Mouse (Mus musculus) testis, adult 2 months (tissue): ENCODE results near the gene 2210408I21Rik. TPM values are rescaled to one million over a fixed set of nuclear protein-coding genes. Genes with fewer than 3 reads are reported as not detected.
"Not testable (repeated sequence)": the region's sequence is repeated elsewhere in the genome, so short reads cannot be mapped to it uniquely, and the experiment has no call there.

ENCODE experiments used
- H3K27ac ChIP-seq: fragments of 200-500 bp; 2 replicates; pipeline ENCODE4 v1.5.1; 2012; ENCODE audit warnings: low read depth, low read length; ENCODE audit not compliant: control insufficient read depth, insufficient read depth
- H3K27me3 ChIP-seq: fragments of 200-500 bp; 2 replicates; pipeline ENCODE4 v1.6.1; 2012; ENCODE audit warnings: mild to moderate bottlenecking, low read length, moderate library complexity; ENCODE audit not compliant: control insufficient read depth, insufficient read depth
- H3K36me3 ChIP-seq: fragments of 200-500 bp; 2 replicates; pipeline ENCODE4 v1.6.1; 2012; ENCODE audit warnings: mild to moderate bottlenecking, low read length; ENCODE audit not compliant: control insufficient read depth, insufficient read depth
- H3K4me1 ChIP-seq: fragments of 200-500 bp; 2 replicates; pipeline ENCODE4 v1.6.1; 2012; ENCODE audit warnings: low read length; ENCODE audit not compliant: control insufficient read depth, insufficient read depth
- H3K4me3 ChIP-seq: fragments of 200-500 bp; 2 replicates; pipeline ENCODE4 v1.5.1; 2012; ENCODE audit warnings: low read depth, mild to moderate bottlenecking, low read length, moderate library complexity, mixed read lengths; ENCODE audit not compliant: control insufficient read depth
- CTCF ChIP-seq: fragments of 200-500 bp; IDR thresholded peaks from 2 replicates; pipeline ENCODE4 v1.5.1; 2012; ENCODE audit warnings: low read depth, mild to moderate bottlenecking, inconsistent platforms, low read length, moderate library complexity; ENCODE audit not compliant: control insufficient read depth, insufficient read depth, insufficient replicate concordance
- POLR2A ChIP-seq: fragments of 200-500 bp; IDR thresholded peaks from 2 replicates; pipeline ENCODE4 v1.6.1; 2012; ENCODE audit warnings: low read depth, mild to moderate bottlenecking, inconsistent platforms, low read length, moderate library complexity; ENCODE audit not compliant: control insufficient read depth
- polyA plus RNA-seq: library from polyadenylated mRNA; depleted of rRNA; stranded (reverse); fragments of >200 nt; gene quantifications from 2 replicates; pipeline ENCODE4 v1.2.3, GENCODE M21; 2012; rRNA removed

2210408I21Rik gene
- polyA plus RNA-seq = 6.7 and 8.8 TPM in 2 replicates

- Histone ChIP-seq H3K36me3 (no peaks in the 10 kb centered on the region), H3K27ac (peak within 1 kb of the TSS; percentile 89), H3K27me3 (no peaks in the 10 kb centered on the region), H3K4me3 (peak within 1 kb of the TSS; percentile 99), H3K4me1 (no peaks in the 10 kb centered on the region)
- TF ChIP-seq POLR2A (peak; percentile 91), CTCF (no peak)
These were observed at the start of gene 2210408I21Rik, which contains the start of gene Slf1 for GRCm38 (mm10) chr13:77134931-77135620. TSS of gene 2210408I21Rik (plus strand) at chr13:77135540. TSS of gene Slf1 (minus strand) at chr13:77135473.

- not testable (repeated sequence) for H3K36me3 ChIP-seq, H3K4me3 ChIP-seq, H3K27me3 ChIP-seq, H3K4me1 ChIP-seq, H3K27ac ChIP-seq
These were observed 42.5 kb upstream of the 2210408I21Rik start for GRCm38 (mm10) chr13:77092876-77093275.

GRCm38 (mm10) chr13:77107734-77108133 lies 27.6 kb upstream of the 2210408I21Rik start:
- TF ChIP-seq POLR2A = no peak
- Histone ChIP-seq H3K36me3 (no peaks in the 10 kb centered on the region; the same call in 1 of the 2 replicates), H3K4me3 (no peak overlapping the region), H3K27me3 (no peaks in the 10 kb centered on the region), H3K27ac (no peak overlapping the region), H3K4me1 (no peaks in the 10 kb centered on the region)

DNA sequence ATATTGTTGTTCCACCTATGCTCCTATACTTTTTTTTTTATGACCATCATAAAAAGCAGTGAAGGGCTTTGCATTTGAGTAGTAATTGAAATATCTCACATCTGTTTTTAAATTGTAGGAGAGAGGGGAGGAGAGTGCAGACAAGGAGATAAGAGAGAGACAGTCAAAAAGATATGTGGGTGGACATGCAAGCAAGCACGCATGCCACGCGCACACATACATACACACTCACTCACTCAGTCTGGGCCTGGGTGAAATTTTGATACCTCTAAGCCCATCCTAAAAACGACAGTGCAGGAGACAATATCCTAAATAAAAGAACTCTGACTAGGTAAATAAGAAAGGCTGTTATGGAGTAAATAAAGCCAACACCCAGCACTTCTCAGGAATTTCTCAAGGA lies 16.6 kb upstream of the 2210408I21Rik start:
- no peaks in the 10 kb centered on the region for H3K27me3 ChIP-seq
- no peak for TF ChIP-seq CTCF
- TF ChIP-seq POLR2A = no peak
- H3K27ac ChIP-seq = no peak overlapping the region
- H3K4me1 ChIP-seq = no peaks in the 10 kb centered on the region
- H3K4me3 ChIP-seq = no peak overlapping the region
- no peaks in the 10 kb centered on the region for H3K36me3 ChIP-seq

GRCm38 (mm10) chr13:77125159-77125558 lies 10.2 kb upstream of the 2210408I21Rik start:
- no peaks in the 10 kb centered on the region for H3K27me3 ChIP-seq
- no peak overlapping the region for H3K4me3 ChIP-seq
- no peaks in the 10 kb centered on the region for H3K36me3 ChIP-seq
- no peak overlapping the region for H3K27ac ChIP-seq
- no peaks in the 10 kb centered on the region for H3K4me1 ChIP-seq
- TF ChIP-seq POLR2A (no peak), CTCF (no peak)

DNA sequence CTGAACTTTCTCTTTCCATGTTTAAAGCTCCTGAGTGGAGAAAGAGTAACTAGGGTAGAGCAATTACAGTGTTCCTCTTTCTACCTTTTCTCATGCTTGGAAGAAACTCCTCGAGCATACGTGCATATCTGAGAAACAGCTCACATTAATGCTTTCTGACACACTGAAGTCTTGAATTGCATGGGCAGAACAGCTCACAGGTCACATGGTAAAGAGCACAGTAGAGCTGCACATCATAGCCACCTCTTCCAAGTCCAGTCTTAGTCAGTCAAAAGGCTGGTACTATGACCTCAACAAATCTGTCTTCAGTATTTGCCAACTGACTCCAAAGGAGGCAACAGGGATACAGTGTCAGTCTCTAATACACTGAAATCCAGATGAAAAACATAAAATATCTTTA lies 7.1 kb upstream of the 2210408I21Rik start:
- TF ChIP-seq POLR2A = no peak
- TF ChIP-seq CTCF = no peak
- H3K4me3 ChIP-seq = no peak overlapping the region

GRCm38 (mm10) chr13:77131132-77131531 lies 4.2 kb upstream of the 2210408I21Rik start:
- H3K36me3 ChIP-seq = no peaks in the 10 kb centered on the region
- no peaks in the 10 kb centered on the region for H3K4me1 ChIP-seq
- TF ChIP-seq CTCF (no peak), POLR2A (no peak)
- no peak overlapping the region for H3K4me3 ChIP-seq
- H3K27me3 ChIP-seq = no peaks in the 10 kb centered on the region
- H3K27ac ChIP-seq = no peak overlapping the region

More for the DNA sequence above, 7.1 kb upstream of the 2210408I21Rik start:
- Histone ChIP-seq H3K27me3 (no peaks in the 10 kb centered on the region), H3K27ac (no peak overlapping the region), H3K4me1 (no peaks in the 10 kb centered on the region), H3K36me3 (no peaks in the 10 kb centered on the region)

DNA sequence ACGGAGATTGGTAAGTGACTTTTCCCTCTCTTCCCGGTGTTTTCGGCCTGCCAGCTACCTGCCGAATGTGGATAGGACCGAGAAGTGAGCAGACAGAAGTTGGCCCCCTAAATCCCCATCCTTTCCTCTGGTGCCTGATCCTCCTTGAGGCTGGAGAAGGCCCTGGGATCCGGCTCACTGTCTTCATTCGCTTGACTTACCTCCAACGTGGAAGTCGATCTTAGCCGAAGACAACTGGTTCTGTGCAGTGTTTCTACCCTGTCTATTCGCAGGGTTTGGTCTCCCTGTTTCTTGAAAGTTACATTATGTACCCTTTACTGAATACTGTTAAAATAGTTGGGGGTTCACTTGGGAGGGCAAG lies 261 bp downstream of the 2210408I21Rik start:
- Histone ChIP-seq H3K27ac (peak overlapping the region; percentile 89), H3K36me3 (no peaks in the 10 kb centered on the region), H3K4me1 (no peaks in the 10 kb centered on the region), H3K4me3 (peak overlapping the region; percentile 99), H3K27me3 (no peaks in the 10 kb centered on the region)
- no peak for TF ChIP-seq POLR2A
- no peak for TF ChIP-seq CTCF
